Mouse (Mus musculus): ENCODE measurements around the gene Tmcc2. TPM values are rescaled to one million over a fixed set of nuclear protein-coding genes. Genes with fewer than 3 reads are reported as not detected.

Tmcc2 gene
- polyA plus RNA-seq, 1 experiment from 2014 or later = 10.2 TPM

DNA sequence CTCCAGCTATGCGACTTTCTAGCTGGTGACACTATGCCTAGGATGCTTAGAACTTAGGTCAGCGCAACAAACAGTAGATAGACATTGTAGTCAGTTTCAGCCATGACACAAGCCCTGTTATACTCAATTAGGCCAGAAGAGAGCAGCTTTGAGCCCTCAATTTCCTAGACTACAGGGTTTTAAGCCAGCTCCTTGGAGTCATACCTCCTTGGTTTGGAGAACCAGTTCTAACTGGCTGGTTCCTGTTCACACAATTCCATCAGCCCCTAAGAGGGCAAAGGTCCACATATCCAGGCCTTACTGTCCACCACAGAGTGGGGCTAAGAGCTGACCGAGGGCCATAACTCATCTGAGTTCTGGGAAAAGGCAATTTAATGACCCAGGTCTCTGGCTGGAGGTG is 78.4 kb downstream of the Tmcc2 start:
- H3K36me3 ChIP-seq (replicated peaks) = no peaks in the 10 kb centered on the region
- no peak overlapping the region for H3K4me3 ChIP-seq
- 63% methylated on average over 3 of the region's 3 CpGs for WGBS
- H3K9me3 ChIP-seq = no peaks in the 10 kb centered on the region
- H3K27ac ChIP-seq (replicated peaks) = peak overlapping the region; percentile 65; the same call in 1 of the 2 replicates
- DNase-seq (ENCODE audit: low spot score) = peak; percentile 42
- H3K27me3 ChIP-seq (replicated peaks; ENCODE audit: low read depth, poor library complexity, severe bottlenecking) = peaks cover 55% of the 10 kb centered on the region
- H3K4me1 ChIP-seq = peaks cover 27% of the 10 kb centered on the region

DNA sequence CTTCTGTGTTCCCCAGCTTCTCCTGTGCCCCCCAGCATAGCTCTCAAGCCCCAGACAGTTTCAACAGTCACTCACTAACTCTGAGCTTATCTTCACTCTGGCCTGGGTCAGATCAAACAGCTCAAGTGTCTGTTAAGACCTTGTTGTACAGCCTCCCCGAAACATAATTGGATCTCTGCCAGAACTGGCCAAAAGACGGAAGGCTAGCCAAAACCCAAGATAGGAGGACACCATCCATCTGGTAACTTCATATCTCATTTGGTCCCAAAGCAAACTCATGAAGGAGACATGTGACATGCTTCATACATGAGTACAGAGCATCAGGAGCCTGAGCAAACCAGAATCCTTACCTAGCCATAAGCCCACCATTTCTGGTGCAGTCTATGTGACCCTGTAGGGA is 79.0 kb downstream of the Tmcc2 start:
- Histone ChIP-seq H3K27me3 (replicated peaks; ENCODE audit: low read depth, poor library complexity, severe bottlenecking) (peaks cover 54% of the 10 kb centered on the region), H3K4me3 (no peak overlapping the region), H3K36me3 (replicated peaks) (no peaks in the 10 kb centered on the region), H3K9me3 (no peaks in the 10 kb centered on the region), H3K4me1 (peaks cover 26% of the 10 kb centered on the region), H3K27ac (replicated peaks) (no peak overlapping the region)
- DNase-seq (ENCODE audit: low spot score) = no peak
- 81% methylated on average over 2 of the region's 2 CpGs for WGBS

DNA sequence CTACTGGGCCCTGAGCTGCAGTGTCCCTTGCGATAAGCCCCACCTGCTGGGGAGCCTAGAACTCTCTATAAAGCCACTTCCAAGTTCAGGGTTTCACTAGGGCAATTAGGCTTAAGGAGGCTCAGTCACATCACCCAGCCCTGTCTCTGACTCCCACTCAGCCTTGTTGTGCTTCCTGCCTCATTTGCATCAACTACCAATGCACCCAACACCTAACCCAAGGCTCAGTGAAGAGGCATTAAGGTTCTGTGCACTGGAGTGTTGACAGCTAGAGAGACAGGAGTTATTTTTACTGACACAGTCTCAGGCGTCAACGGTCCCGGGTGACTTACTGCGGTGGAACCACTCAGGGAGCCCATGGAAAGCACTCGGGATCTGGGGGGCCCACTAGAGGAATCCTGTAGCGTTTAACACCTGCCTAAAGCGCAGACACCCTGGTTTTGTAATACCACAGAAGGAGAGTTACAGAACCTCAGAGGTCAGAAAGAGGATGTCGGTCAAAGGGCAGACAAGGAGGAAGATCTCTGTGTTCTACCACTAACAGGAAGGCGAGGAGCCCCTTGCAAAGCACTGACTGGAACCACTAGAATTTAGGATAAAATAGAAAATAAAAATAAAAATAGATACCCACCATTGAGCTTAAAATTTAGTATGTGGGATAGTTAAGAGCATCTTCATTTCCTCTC is 79.8 kb downstream of the Tmcc2 start:
- peaks cover 23% of the 10 kb centered on the region for H3K4me1 ChIP-seq
- WGBS = 79% methylated on average over 10 of the region's 10 CpGs

DNA sequence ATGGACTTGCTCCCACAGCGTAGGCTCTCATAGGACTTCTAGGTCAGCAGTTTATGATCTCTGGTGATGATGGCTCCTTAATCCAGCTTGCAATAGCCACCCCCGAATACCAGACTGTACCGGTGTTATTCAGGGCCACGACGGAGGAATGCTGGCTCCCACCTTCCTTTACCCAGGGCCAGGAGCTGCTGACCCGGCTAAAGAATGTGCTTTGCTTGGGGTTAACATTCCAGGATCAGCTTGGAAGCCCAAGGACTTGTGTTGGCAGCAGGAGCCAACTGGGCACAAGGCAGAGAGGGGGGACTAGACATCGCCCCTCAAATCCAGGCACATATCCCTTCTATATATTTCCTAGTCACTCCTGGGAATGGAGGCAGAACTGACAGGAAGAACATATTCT is 80.3 kb downstream of the Tmcc2 start:
- Histone ChIP-seq H3K27me3 (replicated peaks; ENCODE audit: low read depth, poor library complexity, severe bottlenecking) (peaks cover 41% of the 10 kb centered on the region), H3K36me3 (replicated peaks) (no peaks in the 10 kb centered on the region), H3K27ac (replicated peaks) (no peak overlapping the region), H3K4me1 (peaks cover 17% of the 10 kb centered on the region), H3K9me3 (no peaks in the 10 kb centered on the region), H3K4me3 (no peak overlapping the region)
- 65% methylated on average over 7 of the region's 7 CpGs for WGBS
- no peak for DNase-seq (ENCODE audit: low spot score)

More for the DNA sequence above, 79.8 kb downstream of the Tmcc2 start:
- peaks cover 46% of the 10 kb centered on the region for H3K27me3 ChIP-seq (replicated peaks; ENCODE audit: low read depth, poor library complexity, severe bottlenecking)
- no peak for DNase-seq (ENCODE audit: low spot score)
- no peaks in the 10 kb centered on the region for H3K36me3 ChIP-seq (replicated peaks)
- no peaks in the 10 kb centered on the region for H3K9me3 ChIP-seq
- H3K27ac ChIP-seq (replicated peaks) = no peak overlapping the region
- no peak overlapping the region for H3K4me3 ChIP-seq

DNA sequence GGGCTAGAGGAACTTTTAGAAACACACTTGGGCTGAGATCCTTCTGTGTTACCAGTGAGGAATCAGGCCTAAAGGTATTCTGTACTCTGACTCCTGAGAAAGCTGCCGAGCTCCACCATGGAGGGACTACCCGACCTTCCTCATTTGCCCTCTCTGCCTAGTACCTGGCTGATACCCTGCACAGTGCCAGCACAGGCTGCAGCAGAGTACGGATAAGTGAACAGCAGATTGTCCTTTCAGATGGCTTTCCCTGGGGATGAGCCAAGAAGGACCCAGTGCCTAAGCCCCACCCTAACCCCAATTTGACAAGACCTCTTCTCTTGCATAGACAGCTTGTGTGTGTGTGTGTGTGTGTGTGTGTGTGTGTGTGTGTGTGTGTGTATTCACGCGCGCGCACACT is 82.4 kb downstream of the Tmcc2 start:
- Histone ChIP-seq H3K9me3 (no peaks in the 10 kb centered on the region), H3K36me3 (replicated peaks) (no peaks in the 10 kb centered on the region), H3K27me3 (replicated peaks; ENCODE audit: low read depth, poor library complexity, severe bottlenecking) (peaks cover 29% of the 10 kb centered on the region), H3K4me3 (no peak overlapping the region), H3K4me1 (peaks cover 31% of the 10 kb centered on the region), H3K27ac (replicated peaks) (no peak overlapping the region)
- DNase-seq (ENCODE audit: low spot score) = no peak
- 83% methylated on average over 7 of the region's 7 CpGs for WGBS

DNA sequence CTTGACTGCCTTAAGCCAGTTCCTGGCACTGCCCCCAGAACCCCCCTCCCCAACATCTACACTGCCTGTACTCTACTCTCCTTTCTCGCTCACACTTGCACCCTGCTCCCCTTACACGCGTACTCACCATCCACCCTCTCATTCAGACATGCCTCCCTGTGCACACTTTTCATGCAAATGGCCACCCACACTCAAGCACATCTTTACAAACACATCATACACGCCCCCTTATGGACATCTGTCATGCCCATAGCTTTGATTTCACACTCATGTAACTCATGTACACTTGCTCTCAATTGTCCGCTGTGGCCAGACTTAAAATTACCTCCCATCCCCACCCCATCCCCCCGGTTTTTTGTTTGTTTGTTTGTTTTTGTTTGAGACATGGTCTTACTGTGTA is 83.1 kb downstream of the Tmcc2 start:
- DNase-seq (ENCODE audit: low spot score) = no peak
- no peaks in the 10 kb centered on the region for H3K36me3 ChIP-seq (replicated peaks)
- no peaks in the 10 kb centered on the region for H3K9me3 ChIP-seq
- H3K4me1 ChIP-seq = peaks cover 32% of the 10 kb centered on the region
- WGBS = 85% methylated on average over 6 of the region's 6 CpGs
- no peak overlapping the region for H3K4me3 ChIP-seq
- no peak overlapping the region for H3K27ac ChIP-seq (replicated peaks)
- peaks cover 34% of the 10 kb centered on the region for H3K27me3 ChIP-seq (replicated peaks; ENCODE audit: low read depth, poor library complexity, severe bottlenecking)

DNA sequence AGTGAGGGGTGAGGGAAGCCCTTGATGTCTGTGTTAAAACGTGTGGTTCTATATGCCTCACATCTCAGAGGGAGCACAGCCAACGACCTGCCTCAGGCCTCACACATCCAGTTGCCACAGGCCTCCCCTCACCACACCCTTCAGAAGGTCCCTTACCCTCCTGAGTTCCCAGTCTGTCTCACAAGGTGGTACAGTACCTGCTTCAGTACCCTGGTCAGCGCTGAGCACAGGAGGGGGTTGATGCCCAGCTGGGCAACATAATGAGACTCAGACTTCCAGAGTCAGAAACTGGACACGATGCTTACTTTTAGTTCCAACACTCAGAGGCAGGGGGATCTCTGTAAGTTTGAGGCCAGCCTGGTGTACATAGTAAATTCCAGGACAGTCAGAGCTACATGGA is 84.3 kb downstream of the Tmcc2 start:
- H3K4me1 ChIP-seq = peaks cover 29% of the 10 kb centered on the region
- H3K27me3 ChIP-seq (replicated peaks; ENCODE audit: low read depth, poor library complexity, severe bottlenecking) = peaks cover 42% of the 10 kb centered on the region
- WGBS = 15% methylated on average over 4 of the region's 4 CpGs
- H3K4me3 ChIP-seq = no peak overlapping the region
- no peaks in the 10 kb centered on the region for H3K9me3 ChIP-seq
- peak; percentile 61 for DNase-seq (ENCODE audit: low spot score)
- H3K36me3 ChIP-seq (replicated peaks) = no peaks in the 10 kb centered on the region
- H3K27ac ChIP-seq (replicated peaks) = no peak overlapping the region; the same call in 1 of the 2 replicates

Other genes with a start within 250 kb of the Tmcc2 start
- 1.9 and 2.0 TPM in 2 replicates for gene Lemd1, start 199.8 kb downstream of the Tmcc2 start, polyA plus RNA-seq (2016; fragmentation: Nextera tagmentation; extraction: Ambion mirVana)
- gene AC124108.1, start 199.8 kb downstream of the Tmcc2 start, polyA plus RNA-seq (2016; fragmentation: Nextera tagmentation; extraction: Ambion mirVana) = 1.00 and 1.4 TPM in 2 replicates
- not detected in 2 replicates for gene Gm10188, start 161.5 kb downstream of the Tmcc2 start, polyA plus RNA-seq (2016; fragmentation: Nextera tagmentation; extraction: Ambion mirVana)
- gene Klhdc8a, start 92.7 kb downstream of the Tmcc2 start, polyA plus RNA-seq (2016; fragmentation: Nextera tagmentation; extraction: Ambion mirVana) = 0.46 and 0.58 TPM in 2 replicates
- gene Nuak2, start 75.2 kb downstream of the Tmcc2 start, polyA plus RNA-seq (2016; fragmentation: Nextera tagmentation; extraction: Ambion mirVana) = 12.6 and 19.6 TPM in 2 replicates
- 13.2 and 13.5 TPM in 2 replicates for gene Dstyk, start 26.3 kb upstream of the Tmcc2 start, polyA plus RNA-seq (2016; fragmentation: Nextera tagmentation; extraction: Ambion mirVana)
- gene Rbbp5, start 86.1 kb upstream of the Tmcc2 start, polyA plus RNA-seq (2016; fragmentation: Nextera tagmentation; extraction: Ambion mirVana) = 61.9 and 66.2 TPM in 2 replicates
- gene Tmem81, start 114.9 kb upstream of the Tmcc2 start, polyA plus RNA-seq (2016; fragmentation: Nextera tagmentation; extraction: Ambion mirVana) = 1.8 and 2.1 TPM in 2 replicates
- 14.7 and 15.1 TPM in 2 replicates for gene Cntn2, start 152.0 kb upstream of the Tmcc2 start, polyA plus RNA-seq (2016; fragmentation: Nextera tagmentation; extraction: Ambion mirVana)

Measured in embryonic facial prominence, embryonic 10.5 days (tissue).